Mouse (Mus musculus): ENCODE measurements around the gene 1700001O22Rik.

The 1700001O22Rik gene

DNA sequence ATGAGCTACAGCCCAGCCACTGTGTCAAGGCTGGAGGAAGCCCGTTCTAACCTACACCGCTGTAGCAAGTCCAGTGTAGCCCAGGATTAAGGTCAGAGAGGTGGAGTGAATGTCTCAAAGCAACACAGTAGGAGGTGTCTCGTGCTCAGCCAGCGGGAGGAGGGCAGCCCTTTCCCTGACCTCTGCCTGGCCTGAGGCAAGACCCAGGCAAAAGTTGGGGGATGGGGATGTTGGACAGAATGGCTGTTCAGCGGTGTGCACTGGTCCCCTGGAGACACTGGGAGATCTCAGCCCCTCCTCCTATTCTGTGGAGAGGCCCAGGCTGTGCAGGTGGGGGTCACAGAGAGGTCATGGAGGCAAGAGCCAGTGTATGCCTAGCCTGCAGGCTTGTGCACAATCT, 24.2 kb downstream of the 1700001O22Rik start:
- DNase-seq (ENCODE audit: low spot score) = no peak

GRCm38 (mm10) chr2:30778235-30778634, 25.2 kb downstream of the 1700001O22Rik start:
- no peak for DNase-seq (ENCODE audit: low spot score)

GRCm38 (mm10) chr2:30777266-30777665, 26.2 kb downstream of the 1700001O22Rik start:
- DNase-seq (ENCODE audit: low spot score) = no peak

DNA sequence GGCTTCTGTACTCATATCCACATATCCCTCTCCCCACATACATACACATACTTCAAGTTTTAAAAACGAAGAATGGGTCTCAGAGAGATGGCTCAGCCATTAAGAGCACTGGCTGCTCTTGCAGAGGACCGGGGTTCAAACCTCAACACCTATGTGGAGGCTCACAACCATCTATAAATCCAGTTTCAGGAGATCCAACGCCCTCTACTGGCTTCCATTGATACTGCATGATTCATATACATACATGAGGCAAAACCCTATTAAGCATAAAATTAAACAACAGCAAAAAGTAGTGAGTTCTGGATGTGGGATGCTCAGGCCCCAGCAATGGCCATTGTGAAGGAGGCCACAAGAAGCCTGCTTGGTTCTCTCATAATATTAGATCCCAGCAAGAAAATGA, 27.5 kb downstream of the 1700001O22Rik start:
- no peak for DNase-seq (ENCODE audit: low spot score)

GRCm38 (mm10) chr2:30773313-30774005, 30.0 kb downstream of the 1700001O22Rik start:
- DNase-seq (ENCODE audit: low spot score) = no peak

GRCm38 (mm10) chr2:30772581-30773312, 30.7 kb downstream of the 1700001O22Rik start:
- DNase-seq (ENCODE audit: low spot score) = no peak

- DNase-seq (ENCODE audit: low spot score) = peak; percentile 72
Observed at GRCm38 (mm10) chr2:30771806-30772460, 31.5 kb downstream of the 1700001O22Rik start.

- DNase-seq (ENCODE audit: low spot score) = no peak
Observed at GRCm38 (mm10) chr2:30771368-30771805, 32.1 kb downstream of the 1700001O22Rik start.

DNA sequence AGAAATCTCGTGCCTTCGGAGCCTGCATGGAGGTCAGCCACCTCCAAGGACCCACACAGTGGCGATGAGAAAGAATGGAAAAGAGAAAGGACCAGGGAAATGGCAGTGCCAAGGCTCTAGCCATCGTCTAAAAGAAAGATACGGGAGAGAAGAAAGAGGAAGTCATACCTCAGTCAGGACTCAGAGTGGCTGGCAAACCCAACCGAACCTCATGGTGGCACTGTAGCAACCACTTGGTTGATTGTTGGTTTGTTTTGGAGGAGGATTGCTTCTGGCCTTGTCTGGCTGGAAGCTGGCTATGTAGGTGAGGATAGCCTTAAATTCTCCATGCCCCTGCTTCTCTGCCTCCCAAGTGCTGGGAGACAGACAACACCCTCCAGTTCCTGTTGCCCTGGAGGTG, 34.3 kb downstream of the 1700001O22Rik start:
- no peak for DNase-seq (ENCODE audit: low spot score)

- DNase-seq (ENCODE audit: low spot score) = no peak
Observed at GRCm38 (mm10) chr2:30768529-30768928, 34.9 kb downstream of the 1700001O22Rik start.

DNA sequence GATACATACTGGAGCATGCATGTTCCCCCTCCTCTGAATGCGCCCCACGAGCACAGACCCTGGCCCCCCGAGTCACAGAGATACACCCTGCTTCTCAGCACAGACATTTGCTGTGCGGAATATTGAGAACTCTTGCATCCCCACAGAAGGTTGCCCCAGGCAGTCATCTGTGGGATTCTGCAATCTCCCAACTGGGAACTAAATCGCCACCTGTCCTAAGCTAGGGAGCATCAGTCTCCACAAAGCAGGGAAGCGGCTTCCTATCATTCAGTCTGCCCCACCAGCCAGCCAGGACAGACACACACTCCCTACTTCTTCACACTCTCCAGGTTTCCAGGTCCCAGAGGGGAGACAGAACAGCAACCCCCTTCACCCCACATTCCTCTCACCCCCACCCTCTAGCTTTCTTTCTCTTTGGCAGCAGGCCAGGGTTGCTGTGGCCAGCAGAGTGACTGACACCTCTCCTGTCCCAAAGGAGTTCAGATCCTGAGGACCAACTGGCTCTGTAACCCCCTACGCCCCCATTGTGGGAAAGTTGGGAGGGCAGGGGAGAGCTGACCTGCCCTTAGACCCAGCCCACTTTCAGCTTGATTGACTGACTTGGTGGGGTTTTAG, 35.7 kb downstream of the 1700001O22Rik start:
- no peak for DNase-seq (ENCODE audit: low spot score)

GRCm38 (mm10) chr2:30766446-30766845, 37.0 kb downstream of the 1700001O22Rik start:
- DNase-seq (ENCODE audit: low spot score) = no peak

DNA sequence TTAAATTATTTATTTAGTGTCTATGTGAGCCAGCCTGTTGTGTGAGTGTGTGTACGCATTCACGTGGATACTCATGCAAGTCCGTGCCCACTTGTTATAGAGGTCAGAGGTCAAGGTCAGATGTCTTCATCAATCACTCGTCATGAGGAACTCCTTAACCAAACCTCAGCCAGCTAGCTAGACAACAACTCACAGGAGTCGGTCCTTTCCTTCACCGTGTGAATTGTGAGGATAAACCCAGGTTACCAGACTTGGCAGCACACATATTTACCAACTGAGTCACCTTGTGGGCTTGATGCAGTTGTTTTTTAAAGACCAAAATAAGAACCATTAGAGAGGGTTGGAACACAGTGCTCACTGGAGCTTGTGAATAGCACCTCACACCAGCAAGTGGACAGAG, 42.8 kb downstream of the 1700001O22Rik start:
- DNase-seq (ENCODE audit: low spot score) = no peak

- DNase-seq (ENCODE audit: low spot score) = no peak
Observed at GRCm38 (mm10) chr2:30759858-30760547, 43.5 kb downstream of the 1700001O22Rik start.

GRCm38 (mm10) chr2:30759442-30759841, 44.0 kb downstream of the 1700001O22Rik start:
- no peak for DNase-seq (ENCODE audit: low spot score)

- no peak for DNase-seq (ENCODE audit: low spot score)
Observed at GRCm38 (mm10) chr2:30759088-30759374, 44.4 kb downstream of the 1700001O22Rik start.

- DNase-seq (ENCODE audit: low spot score) = peak; percentile 63
Observed at GRCm38 (mm10) chr2:30758341-30759087, 44.9 kb downstream of the 1700001O22Rik start.

DNA sequence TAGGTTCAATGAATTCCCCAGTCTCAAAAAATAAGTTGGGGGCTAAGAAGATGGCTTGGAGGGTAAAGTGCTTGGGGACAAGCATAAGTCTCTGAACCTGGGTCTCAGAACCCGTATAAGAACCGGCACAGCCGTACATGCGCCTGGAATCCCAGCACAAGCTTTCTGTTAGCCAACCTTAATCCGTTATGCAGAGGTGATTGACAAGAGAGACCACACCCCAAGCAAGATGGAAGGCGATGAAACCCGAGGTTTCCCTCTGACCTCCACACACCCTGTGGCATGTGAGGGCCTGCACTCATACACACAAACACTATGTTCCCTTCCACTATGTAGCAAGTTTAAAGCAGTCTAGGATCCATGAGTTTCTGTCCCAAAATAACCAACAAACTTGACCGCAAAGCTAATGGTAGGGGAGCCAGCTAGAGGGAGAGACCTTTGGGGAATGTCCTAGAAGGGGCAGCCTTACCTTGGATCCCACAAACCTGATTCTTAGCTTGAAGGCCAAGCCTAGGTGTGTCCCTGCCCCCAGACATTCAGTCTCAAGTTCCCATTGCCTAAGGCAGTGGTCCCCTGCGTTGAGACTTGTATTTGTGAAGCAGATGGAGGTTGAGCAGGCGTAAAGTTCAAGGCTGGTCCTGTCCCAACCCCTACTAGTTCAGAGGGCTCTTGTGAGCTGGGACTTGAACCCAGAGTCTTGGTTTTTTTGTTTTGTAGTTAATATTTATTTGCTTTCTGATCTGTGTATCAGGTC, 46.3 kb downstream of the 1700001O22Rik start:
- no peak for DNase-seq (ENCODE audit: low spot score)

- no peak for DNase-seq (ENCODE audit: low spot score)
Observed at GRCm38 (mm10) chr2:30755985-30756765, 47.3 kb downstream of the 1700001O22Rik start.

GRCm38 (mm10) chr2:30754831-30755230, 48.6 kb downstream of the 1700001O22Rik start:
- no peak for DNase-seq (ENCODE audit: low spot score)

All from layer of hippocampus, adult 11-12 months (tissue).